Mouse (Mus musculus) G1E (cell line): ENCODE measurements at regions not wholly inside any gene's neighbourhood (a gene's known extent, or its start where the extent isn't known, plus 50 kb on each side); places are given as distances from the start of the nearest gene placed in this dataset.

Source experiments
- ATAC-seq: 2 replicates; pipeline ENCODE4 v1.8.0; 2016; ENCODE audit warnings: mild to moderate bottlenecking; ENCODE audit not compliant: insufficient number of reproducible peaks, poor library complexity, low FRiP score, severe bottlenecking; ENCODE audit errors: extremely low read depth
- DNase-seq: peaks from one replicate; pipeline ENCODE4 v3.0.0; 2012; ENCODE audit warnings: low spot score
- H3K27me3 ChIP-seq: 2 replicates; pipeline ENCODE4 v1.6.1; 2012; ENCODE audit warnings: mild to moderate bottlenecking, low read length, inconsistent platforms; ENCODE audit not compliant: insufficient read depth
- H3K36me3 ChIP-seq: replicated peaks from 2 replicates; pipeline ENCODE3; 2012; ENCODE audit warnings: mild to moderate bottlenecking, inconsistent platforms
- H3K4me1 ChIP-seq: 2 replicates; pipeline ENCODE4 v1.6.1; 2012; ENCODE audit warnings: low read depth, low read length, inconsistent platforms, mixed read lengths; ENCODE audit not compliant: insufficient read depth
- H3K4me3 ChIP-seq: 2 replicates; pipeline ENCODE4 v1.5.1; 2012; ENCODE audit warnings: low read depth, mild to moderate bottlenecking, inconsistent platforms, low read length, moderate library complexity, mixed read lengths
- H3K9me3 ChIP-seq: replicated peaks from 2 replicates; pipeline ENCODE4 v1.6.1; 2012; ENCODE audit warnings: inconsistent platforms
- CTCF ChIP-seq: IDR thresholded peaks from 2 replicates; pipeline ENCODE4 v1.5.1; 2012; ENCODE audit warnings: low read depth, low read length, inconsistent platforms, mixed read lengths
- GATA1 ChIP-seq: IDR thresholded peaks from 2 replicates; pipeline ENCODE4 v1.6.1; 2012; ENCODE audit warnings: borderline replicate concordance, low read length, inconsistent platforms, mixed read lengths
- GATA2 ChIP-seq: IDR thresholded peaks from 2 replicates; pipeline ENCODE4 v1.6.1; 2012; ENCODE audit warnings: low read depth, low read length, inconsistent platforms, borderline replicate concordance
- POLR2AphosphoS5 ChIP-seq: IDR thresholded peaks from 2 replicates; pipeline ENCODE4 v1.6.1; 2012; ENCODE audit warnings: low read depth, low read length, inconsistent platforms; ENCODE audit not compliant: insufficient replicate concordance
- TAL1 ChIP-seq: conservative IDR thresholded peaks from 2 replicates; pipeline ENCODE4 v1.6.1; 2012; ENCODE audit warnings: low read depth, low read length, inconsistent platforms, mixed read lengths

DNA sequence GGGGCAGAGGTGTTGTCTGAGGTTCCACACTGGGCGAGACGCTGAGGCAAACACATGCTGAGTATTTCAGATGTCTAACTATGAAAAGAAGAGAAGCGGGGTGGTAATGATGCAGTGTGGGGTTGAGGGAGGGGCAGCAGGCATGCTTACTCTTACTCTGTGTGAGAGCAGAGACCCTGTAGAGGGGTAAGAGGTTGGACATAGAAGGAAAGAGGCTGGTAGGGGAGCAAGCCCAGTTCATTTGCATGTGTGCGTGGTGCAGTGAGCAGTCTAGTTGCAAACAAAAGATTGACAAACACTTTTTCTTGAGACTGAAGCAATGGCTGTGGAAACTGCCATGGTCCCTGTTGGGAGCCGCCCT lies 122.5 kb upstream of the Arglu1 start:
- DNase-seq (no peak), ATAC-seq (no peak)
- Histone ChIP-seq H3K4me3 (no peak overlapping the region), H3K9me3 (no peaks in the 10 kb centered on the region), H3K4me1 (no peaks in the 10 kb centered on the region), H3K27me3 (no peaks in the 10 kb centered on the region; the same call in 1 of the 2 replicates), H3K36me3 (no peaks in the 10 kb centered on the region)
- TF ChIP-seq GATA1 (no peak), GATA2 (no peak), POLR2AphosphoS5 (no peak), CTCF (no peak), TAL1 (no peak)

- H3K36me3 ChIP-seq = no peaks in the 10 kb centered on the region
- TF ChIP-seq TAL1 (no peak), GATA1 (no peak), POLR2AphosphoS5 (no peak), CTCF (no peak), GATA2 (no peak)
- no peak overlapping the region for H3K4me3 ChIP-seq
- H3K4me1 ChIP-seq = no peaks in the 10 kb centered on the region
- no peaks in the 10 kb centered on the region for H3K9me3 ChIP-seq
- no peak for ATAC-seq
- no peak for DNase-seq
- no peaks in the 10 kb centered on the region; the same call in 1 of the 2 replicates for H3K27me3 ChIP-seq
Measured at GRCm38 (mm10) chr8:8812051-8812806, 121.9 kb upstream of the Arglu1 start.

DNA sequence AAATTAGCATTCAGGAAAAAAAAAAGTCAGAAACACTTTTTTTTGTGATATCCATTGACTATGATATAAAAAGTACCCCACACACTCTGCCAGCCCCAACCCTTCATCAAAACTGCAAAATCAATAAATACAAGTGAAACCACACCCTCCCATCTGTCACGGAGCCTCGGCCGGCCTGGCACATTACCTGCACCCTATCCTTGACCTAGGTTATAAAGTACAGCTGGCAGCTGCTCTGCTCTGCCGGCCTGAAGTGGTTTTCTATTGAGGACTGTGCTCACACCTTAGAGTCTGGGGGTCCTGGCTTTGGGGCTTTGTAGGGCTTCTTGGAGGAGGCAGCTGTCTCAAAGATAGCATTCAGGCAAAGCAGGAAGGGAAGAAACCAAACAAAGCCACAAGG lies 120.6 kb upstream of the Arglu1 start:
- TF ChIP-seq GATA1 (no peak), GATA2 (no peak), POLR2AphosphoS5 (no peak), TAL1 (no peak), CTCF (no peak)
- Histone ChIP-seq H3K9me3 (no peaks in the 10 kb centered on the region), H3K27me3 (no peaks in the 10 kb centered on the region; the same call in 1 of the 2 replicates), H3K4me3 (no peak overlapping the region), H3K36me3 (no peaks in the 10 kb centered on the region), H3K4me1 (no peaks in the 10 kb centered on the region)
- no peak for ATAC-seq
- DNase-seq = no peak

- Histone ChIP-seq H3K27me3 (no peaks in the 10 kb centered on the region; the same call in 1 of the 2 replicates), H3K36me3 (no peaks in the 10 kb centered on the region), H3K4me1 (no peaks in the 10 kb centered on the region), H3K4me3 (no peak overlapping the region), H3K9me3 (no peaks in the 10 kb centered on the region)
- TF ChIP-seq TAL1 = no peak
- no peak for TF ChIP-seq GATA1
- no peak for TF ChIP-seq GATA2
- no peak for TF ChIP-seq CTCF
- no peak for TF ChIP-seq POLR2AphosphoS5
- DNase-seq = no peak
- ATAC-seq = no peak
Measured at GRCm38 (mm10) chr8:8809835-8810439, 119.6 kb upstream of the Arglu1 start.

- no peaks in the 10 kb centered on the region; the same call in 1 of the 2 replicates for H3K27me3 ChIP-seq
- H3K4me3 ChIP-seq = no peak overlapping the region
- H3K9me3 ChIP-seq = no peaks in the 10 kb centered on the region
- no peak for ATAC-seq
- TF ChIP-seq GATA2 = no peak
- H3K36me3 ChIP-seq = no peaks in the 10 kb centered on the region
- no peaks in the 10 kb centered on the region for H3K4me1 ChIP-seq
- no peak for DNase-seq
Measured at GRCm38 (mm10) chr8:8809349-8809748, 119.0 kb upstream of the Arglu1 start.

- no peak for DNase-seq
- H3K9me3 ChIP-seq = no peaks in the 10 kb centered on the region
- H3K4me3 ChIP-seq = no peak overlapping the region
- ATAC-seq = no peak
- no peaks in the 10 kb centered on the region for H3K4me1 ChIP-seq
- H3K36me3 ChIP-seq = no peaks in the 10 kb centered on the region
- no peaks in the 10 kb centered on the region for H3K27me3 ChIP-seq
- TF ChIP-seq CTCF (no peak), TAL1 (no peak), POLR2AphosphoS5 (no peak), GATA2 (no peak), GATA1 (no peak)
Measured at GRCm38 (mm10) chr8:8802761-8803340, 112.5 kb upstream of the Arglu1 start.
